Mouse (Mus musculus) cerebellum, adult 2 months (tissue): Measurements from ENCODE around the gene Dock6. TPM values are rescaled to one million over a fixed set of nuclear protein-coding genes. Genes with fewer than 3 reads are reported as not detected.

ENCODE experiments used
- DNase-seq, 2 experiments: peaks; one replicate each; pipeline ENCODE4 v3.0.0; 2021
- H3K27ac ChIP-seq: fragments of 200-500 bp; 2 replicates; pipeline ENCODE4 v1.5.1; 2012; ENCODE audit warnings: low read length, control low read depth, inconsistent platforms; ENCODE audit not compliant: insufficient read depth
- H3K27me3 ChIP-seq: fragments of 200-500 bp; 2 replicates; pipeline ENCODE4 v1.6.1; 2012; ENCODE audit warnings: inconsistent platforms, mild to moderate bottlenecking, low read length, moderate library complexity; ENCODE audit not compliant: control insufficient read depth, insufficient read depth
- H3K4me1 ChIP-seq: fragments of 200-500 bp; 2 replicates; pipeline ENCODE4 v1.6.1; 2011; ENCODE audit warnings: low read length; ENCODE audit not compliant: control insufficient read depth, insufficient read depth
- H3K4me3 ChIP-seq: fragments of 200-500 bp; replicated peaks from 2 replicates; pipeline ENCODE3; 2011; ENCODE audit warnings: mild to moderate bottlenecking, low read depth, low read length, control low read depth; ENCODE audit not compliant: insufficient read depth
- CTCF ChIP-seq: fragments of 200-500 bp; IDR thresholded peaks from 2 replicates; pipeline ENCODE4 v1.5.1; 2011; ENCODE audit warnings: low read depth, mild to moderate bottlenecking, control low read depth, low read length, moderate library complexity, borderline replicate concordance; ENCODE audit not compliant: insufficient read depth
- POLR2A ChIP-seq: fragments of 200-500 bp; IDR thresholded peaks from 2 replicates; pipeline ENCODE4 v1.6.1; 2011; ENCODE audit warnings: low read length, control low read depth, borderline replicate concordance; ENCODE audit not compliant: insufficient read depth
- WGBS: fragments of 180-500 bp; shearing (Covaris S2); methylation state at CpG from one replicate; pipeline ENCODE4 v1.1.7; 2018; 5-methylcytosine and 5-hydroxymethylcytosine counted together
- polyA plus RNA-seq: library from polyadenylated mRNA; depleted of rRNA; stranded (reverse); fragments of >200 nt; gene quantifications from 2 replicates; pipeline ENCODE4 v1.2.3, GENCODE M21; 2012

Dock6 gene
- polyA plus RNA-seq, 1 experiment: 41.4 TPM

DNA sequence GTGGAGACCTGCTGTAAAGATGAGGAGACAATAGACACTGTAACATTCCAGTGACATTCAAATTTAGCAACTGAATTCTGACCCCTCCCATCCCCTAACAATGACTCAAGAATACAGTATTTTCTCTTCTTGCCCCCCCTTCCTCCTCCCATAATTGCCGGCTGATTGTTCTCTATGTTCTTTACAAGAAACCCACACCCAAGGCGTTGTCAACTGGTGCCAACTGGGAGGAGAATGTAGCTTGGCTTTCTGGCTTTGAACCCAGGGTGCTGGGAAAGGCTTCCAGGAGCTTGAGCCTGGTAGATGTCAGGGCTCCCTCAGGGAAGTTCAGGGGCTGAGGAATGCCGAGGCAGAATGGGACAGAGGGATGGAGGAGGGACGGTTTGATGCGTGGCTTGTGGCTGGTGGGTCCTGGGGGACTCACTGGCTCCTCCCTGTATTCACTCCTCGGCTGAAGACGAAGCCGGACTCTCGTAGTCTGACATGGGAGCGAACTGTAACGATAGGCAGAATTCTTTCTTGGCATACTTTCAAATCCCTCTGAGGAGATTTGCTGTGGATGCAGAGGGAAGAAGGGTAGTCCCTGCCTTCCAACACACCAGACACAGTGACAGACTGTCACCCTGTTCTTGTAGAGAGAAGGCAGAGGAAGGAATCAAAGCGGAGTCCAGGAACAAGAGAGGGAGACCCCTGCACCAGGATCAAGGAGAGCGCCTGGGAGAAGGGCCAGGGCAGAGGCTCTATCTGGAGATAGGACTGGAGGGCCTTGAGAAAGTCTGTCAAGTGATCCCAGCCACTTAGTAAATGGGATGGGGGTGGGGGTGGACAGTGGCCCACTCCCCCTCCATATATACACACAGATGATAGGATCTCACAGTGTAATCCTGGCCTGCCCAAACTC is 83.7 kb downstream of the Dock6 start:
- WGBS: 14% methylated on average over 13 of the region's 13 CpGs
- H3K4me1 ChIP-seq: peaks cover 35% of the 10 kb centered on the region
- no peaks in the 10 kb centered on the region for H3K27me3 ChIP-seq
- DNase-seq: peak; percentile 68 to 69
- no peak for TF ChIP-seq CTCF
- TF ChIP-seq POLR2A: no peak
- peak overlapping the region; percentile 40 for H3K4me3 ChIP-seq
- H3K27ac ChIP-seq: peak overlapping the region; percentile 99

DNA sequence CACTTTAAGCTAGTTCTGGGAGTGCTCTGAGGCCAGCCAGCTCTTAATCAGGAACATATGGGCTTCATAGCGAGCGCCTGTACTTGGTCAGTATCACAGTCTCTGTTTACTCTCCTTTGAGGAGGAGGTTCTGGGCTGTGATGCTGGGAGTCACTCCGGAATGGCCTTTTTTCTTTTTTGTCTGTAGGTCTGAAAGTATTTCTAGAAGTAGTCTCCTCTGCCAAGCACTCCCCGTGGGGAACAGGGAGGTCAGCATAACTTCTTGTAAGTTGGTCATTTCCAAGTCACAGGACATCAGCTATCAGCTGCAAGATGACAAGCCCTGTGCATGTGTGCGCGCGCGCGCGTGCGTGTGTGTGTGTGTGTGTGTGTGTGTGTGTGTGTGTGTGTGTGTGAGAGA is 84.5 kb downstream of the Dock6 start:
- TF ChIP-seq CTCF: no peak
- TF ChIP-seq POLR2A: no peak; the same call in 1 of the 2 replicates
- Histone ChIP-seq H3K27ac (peak overlapping the region; percentile 99), H3K4me1 (peaks cover 35% of the 10 kb centered on the region), H3K27me3 (no peaks in the 10 kb centered on the region), H3K4me3 (peak overlapping the region; percentile 13)
- peak; percentile 77 to 88 for DNase-seq
- WGBS: 8% methylated on average over 11 of the region's 11 CpGs

DNA sequence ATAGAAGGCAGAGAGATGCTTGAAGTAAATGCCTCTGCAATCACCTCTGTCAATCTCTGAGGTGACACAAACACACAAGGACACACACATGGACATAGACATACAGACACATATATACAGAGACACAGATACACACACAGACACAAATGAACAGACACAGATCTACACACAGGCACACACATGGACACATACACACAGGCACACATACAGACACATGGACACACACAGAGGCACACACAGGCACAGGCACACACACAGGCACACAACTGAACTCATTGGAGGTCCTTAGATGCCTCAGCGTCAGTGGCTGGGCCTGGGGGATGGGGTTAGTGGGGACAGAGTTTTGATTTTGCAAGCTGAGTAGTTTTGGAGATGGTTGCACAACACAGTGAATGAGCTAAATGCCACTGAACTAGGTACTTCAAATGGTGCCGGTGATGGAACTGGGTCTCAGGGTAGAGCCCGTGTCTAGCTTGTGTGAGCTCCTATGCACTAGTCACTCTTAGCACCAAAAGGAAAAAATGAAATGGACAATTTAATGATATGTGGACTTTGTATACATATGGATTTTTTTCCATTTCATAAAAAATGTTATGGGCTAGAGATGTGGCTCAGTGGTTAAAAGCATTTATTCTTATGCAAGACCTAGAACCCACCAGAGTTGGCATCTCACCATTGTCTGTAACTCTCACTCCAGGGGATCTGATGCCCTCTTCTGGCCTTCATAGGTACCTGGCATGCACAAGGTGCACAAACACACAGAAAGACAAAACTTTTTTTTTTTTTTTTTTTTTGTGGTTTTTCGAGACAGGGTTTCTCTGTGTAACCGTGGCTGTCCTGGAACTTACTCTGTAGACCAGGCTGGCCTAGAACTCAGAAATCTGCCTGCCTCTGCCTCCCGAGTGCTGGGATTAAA is 88.1 kb downstream of the Dock6 start:
- no peak overlapping the region for H3K4me3 ChIP-seq
- no peaks in the 10 kb centered on the region for H3K27me3 ChIP-seq
- TF ChIP-seq CTCF (no peak), POLR2A (no peak)
- WGBS: 96% methylated on average over 6 of the region's 6 CpGs
- peaks cover 27% of the 10 kb centered on the region for H3K4me1 ChIP-seq
- no peak for DNase-seq
- no peak overlapping the region for H3K27ac ChIP-seq

DNA sequence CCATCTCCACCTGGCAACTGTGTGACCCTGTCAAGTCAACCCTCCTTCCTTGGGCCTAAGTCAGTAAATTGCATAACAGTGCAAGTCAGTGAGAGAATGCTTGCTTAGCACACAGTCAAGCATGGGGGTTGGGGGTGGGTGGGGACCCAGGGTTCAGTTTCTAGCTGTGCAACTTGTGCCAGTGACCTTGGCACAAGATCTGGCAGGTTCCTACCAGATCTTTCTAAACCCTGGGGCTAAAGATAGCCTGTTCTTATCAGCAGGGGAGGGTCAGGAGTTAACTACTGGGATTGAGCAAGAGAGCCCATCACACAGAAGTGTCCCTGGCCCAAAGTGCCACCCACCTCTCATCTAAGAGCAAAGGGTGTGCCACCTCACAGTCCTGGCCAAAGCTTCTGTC is 90.3 kb downstream of the Dock6 start:
- no peak overlapping the region for H3K4me3 ChIP-seq
- H3K27me3 ChIP-seq: no peaks in the 10 kb centered on the region
- no peak for DNase-seq
- TF ChIP-seq CTCF (no peak), POLR2A (no peak)
- H3K27ac ChIP-seq: no peak overlapping the region
- H3K4me1 ChIP-seq: peaks cover 7% of the 10 kb centered on the region; the same call in 1 of the 2 replicates

DNA sequence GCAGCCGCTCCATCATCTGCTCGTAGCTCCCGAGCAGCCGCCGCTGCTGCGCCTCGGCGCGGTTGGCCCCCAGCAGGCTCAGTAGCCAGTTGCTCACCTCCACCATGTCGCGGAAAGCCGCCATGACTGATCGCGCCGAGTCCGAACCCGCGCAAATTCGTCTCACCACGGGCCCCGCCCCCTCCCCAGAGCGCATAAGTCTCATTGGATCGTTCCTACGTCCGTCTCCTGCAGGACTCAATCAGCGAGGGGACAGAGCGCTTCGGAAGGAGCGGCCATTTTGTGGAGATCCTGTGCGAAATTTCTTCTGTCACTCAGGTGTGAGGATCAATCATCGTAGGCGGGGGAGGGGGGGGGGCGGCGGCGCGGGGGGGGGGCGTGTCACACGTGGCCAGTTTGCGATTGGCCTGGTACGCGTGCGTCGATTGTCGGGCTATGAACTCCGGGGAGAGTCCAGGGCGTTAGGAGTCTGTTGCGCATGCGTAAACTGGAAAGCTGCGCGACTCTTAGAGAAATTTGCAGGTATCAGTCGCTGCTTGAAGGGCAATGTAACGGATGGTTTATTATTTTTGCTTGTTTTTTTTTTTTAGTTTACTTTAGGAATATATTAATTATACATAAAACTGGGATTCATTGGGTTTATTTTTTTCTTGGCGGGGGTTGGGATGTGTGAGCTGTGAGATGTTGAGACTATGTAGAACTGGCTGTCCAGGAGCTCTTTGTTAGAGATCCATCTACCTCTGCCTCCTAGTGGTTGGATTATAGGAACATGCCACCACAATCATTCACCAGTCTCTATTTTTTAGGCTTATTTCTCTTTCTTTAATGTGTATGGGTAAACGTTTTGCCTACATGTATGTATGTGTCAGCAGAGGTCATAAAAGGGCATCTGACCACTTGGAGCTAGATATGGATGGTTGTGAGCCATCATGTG is 92.0 kb downstream of the Dock6 start, which contains the start of gene Spc24:
Spc24 (minus strand) TSS at position 149 of the 934 bp plus-strand sequence.
- WGBS: under 1% methylated on average over 53 of the region's 54 CpGs
- H3K4me1 ChIP-seq: no peaks in the 10 kb centered on the region

DNA sequence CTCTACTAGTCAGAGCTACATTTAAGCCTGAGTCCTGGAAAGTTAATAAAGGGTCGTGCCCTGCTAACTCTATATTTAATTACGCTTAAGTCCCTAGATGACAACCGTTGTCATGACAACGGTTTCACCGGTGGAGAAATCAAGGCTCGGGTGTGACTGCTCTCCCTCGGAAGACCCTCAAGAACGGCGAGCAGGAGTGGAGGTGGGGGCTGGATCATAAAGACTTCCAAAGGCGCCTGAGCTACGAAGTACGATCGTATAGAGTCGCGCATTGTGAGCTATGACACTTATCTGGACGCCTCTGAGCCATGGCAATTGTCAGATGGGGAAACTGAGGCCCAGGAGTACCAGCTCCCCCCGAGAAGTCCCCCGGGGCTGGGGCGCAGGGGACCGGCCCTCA is 92.7 kb downstream of the Dock6 start:
- WGBS: 2% methylated on average over 20 of the region's 20 CpGs
- no peak for DNase-seq
- Histone ChIP-seq H3K4me1 (peaks cover 2% of the 10 kb centered on the region), H3K27me3 (no peaks in the 10 kb centered on the region), H3K4me3 (peak overlapping the region; percentile 41), H3K27ac (no peak overlapping the region)
- TF ChIP-seq POLR2A: no peak
- no peak for TF ChIP-seq CTCF

More for the DNA sequence above, 92.0 kb downstream of the Dock6 start, which contains the start of gene Spc24:
- TF ChIP-seq POLR2A (peak; percentile 44; the same call in 1 of the 2 replicates), CTCF (peak; percentile 35; the same call in 1 of the 2 replicates)
- peak; percentile 96 to 97 for DNase-seq
- peak within 1 kb of the TSS; percentile 59 for H3K4me3 ChIP-seq
- peak within 1 kb of the TSS; percentile 48; the same call in 1 of the 2 replicates for H3K27ac ChIP-seq
- no peaks in the 10 kb centered on the region for H3K27me3 ChIP-seq
